Mouse (Mus musculus): ENCODE data around the gene Frs2.

Frs2 gene

DNA sequence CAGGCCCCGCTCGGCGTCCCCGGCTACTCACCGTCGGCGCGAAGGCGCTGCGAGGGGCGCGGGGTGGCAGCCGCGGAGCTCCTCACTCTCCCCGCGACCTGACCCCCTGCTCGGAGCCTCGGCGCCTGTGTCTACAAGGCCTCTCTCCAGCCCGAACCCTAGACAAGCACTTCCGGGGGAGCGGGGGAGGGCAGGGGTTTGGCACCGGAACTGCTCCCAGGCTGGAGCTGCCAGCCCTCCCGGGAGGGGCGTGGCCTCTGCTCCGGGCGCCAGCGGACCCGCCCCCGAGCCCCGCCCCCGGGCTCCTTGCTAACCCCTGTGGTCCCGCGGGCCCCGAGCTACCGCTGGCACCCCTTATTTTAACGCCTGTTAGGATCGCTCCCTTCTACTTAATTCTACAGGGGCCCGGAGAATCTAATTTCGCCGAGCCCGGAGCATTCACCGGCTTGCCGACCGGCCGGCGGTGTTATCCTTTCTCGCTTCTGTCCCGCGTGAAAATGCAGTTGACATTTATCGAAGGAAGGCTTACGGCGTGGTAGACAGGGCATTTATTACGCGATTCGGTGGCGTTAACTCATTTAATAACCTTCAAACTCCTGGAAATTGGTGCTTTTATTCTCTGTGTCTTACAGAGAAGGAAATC lies at the start of gene Frs2:
Gene Frs2, minus strand, starts transcription at position 174 of the 643 bp plus-strand sequence.
- peak; percentile 98 for DNase-seq (ENCODE audit: inconsistent ontology term)

DNA sequence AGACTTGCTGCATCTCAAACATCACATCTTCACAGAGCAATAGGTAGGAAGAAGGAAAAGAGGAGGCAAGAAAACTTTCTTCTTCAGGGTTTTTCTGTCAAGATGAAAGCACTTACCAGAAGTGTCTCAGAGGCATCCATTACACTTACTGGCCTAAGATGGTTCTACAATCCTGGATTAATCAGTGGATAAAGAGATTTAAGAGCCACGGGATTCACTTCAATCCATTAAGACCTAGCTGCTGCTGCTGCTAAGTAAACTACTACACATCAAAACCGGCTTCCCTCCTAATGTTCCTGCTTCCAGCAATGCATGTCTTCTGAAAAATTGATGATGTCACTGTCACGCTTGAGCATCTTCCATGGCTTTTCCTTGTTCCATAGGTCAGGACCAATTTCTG lies 48.4 kb upstream of the Frs2 start:
- DNase-seq (ENCODE audit: inconsistent ontology term), result no peak

DNA sequence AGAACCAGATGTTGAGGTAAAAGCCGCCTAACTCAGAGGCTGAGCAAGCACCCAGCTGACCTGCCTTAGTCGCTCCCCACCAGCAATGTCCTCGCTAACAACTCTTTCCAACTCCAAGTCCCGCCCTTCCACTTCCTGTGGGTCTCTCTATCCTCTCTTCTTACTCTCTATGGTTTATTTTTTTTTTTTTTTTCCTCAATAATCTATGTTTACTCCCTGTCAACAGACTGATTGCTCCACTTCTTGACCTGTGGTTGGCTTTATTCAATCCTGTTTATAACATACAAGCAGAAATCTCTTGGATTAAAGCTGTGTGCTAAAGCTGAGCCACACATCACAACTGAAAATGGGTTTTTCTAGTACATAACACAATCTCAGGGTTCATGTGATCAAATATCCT lies 47.4 kb upstream of the Frs2 start:
- no peak for DNase-seq (ENCODE audit: inconsistent ontology term)

DNA sequence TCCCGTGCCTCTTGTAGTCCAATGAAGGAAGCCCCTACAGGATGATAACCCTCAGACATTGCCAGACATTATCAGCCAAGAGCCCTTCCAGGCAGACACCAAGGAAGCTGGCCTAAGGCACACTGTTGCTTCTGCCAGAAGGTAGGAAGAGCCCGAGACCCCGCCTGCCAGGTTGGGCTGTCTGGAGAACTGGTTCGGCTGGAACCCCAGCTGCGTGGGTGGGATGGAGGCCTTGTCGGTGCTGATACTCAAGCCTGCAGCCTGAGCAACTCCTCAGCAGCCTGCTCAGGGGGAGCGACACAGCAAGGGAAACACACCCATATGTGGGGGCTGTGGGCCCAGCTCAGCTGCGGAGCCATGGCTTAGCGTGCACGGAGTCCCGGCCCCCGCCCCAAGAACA lies 46.7 kb upstream of the Frs2 start:
- DNase-seq (ENCODE audit: inconsistent ontology term), result no peak

DNA sequence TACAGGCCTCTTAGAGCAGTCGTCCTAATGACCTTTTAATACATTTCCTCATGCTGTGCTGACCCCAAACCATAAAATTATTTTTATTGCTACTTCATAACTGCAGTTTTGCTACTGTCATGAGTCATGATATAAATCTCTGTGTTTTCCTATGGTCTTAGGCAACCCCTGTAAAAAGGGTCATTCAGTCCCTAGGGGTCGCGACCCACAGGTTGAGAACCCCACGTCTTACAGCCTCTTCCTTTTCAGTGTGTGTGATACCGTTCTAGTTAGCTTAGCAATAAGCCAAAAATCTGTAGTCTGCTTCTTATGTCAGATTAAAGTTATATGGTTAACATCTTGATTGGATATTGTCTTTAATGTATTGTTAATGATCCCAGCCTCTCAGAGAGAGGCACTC lies 45.0 kb upstream of the Frs2 start:
- DNase-seq (ENCODE audit: inconsistent ontology term), result no peak

DNA sequence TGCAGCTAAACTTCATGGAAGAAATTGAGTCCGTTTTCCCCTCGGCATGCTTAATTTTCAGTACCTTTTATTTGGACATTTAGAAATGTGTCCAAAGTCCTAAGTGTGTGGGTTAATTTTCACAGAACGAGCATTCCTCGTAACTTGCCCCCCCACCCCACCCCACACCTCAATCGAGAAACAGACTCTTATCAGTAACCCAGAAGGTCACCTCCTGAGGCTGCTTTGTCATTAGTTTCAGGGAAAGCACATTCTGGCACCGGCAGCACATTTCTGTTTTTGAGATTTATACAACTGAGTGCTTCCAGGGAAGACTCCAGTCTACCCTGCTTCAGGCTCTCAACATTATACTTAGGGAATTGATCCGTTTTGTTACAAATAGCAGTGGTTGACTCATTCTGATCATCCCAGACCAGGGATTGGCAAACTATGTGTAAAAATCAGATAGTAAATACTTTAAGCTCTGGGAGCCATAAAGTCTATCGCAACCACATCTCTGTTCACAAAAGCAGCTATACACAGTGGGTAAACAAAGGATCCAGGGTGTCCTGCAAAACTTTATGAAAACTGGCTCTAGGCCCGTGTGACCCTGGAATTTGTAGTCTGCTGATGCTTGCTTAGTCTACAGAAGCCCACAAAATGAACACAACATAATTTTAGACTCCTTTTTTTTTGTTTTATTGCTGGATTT lies 37.2 kb upstream of the Frs2 start:
- no peak for DNase-seq (ENCODE audit: inconsistent ontology term)

DNA sequence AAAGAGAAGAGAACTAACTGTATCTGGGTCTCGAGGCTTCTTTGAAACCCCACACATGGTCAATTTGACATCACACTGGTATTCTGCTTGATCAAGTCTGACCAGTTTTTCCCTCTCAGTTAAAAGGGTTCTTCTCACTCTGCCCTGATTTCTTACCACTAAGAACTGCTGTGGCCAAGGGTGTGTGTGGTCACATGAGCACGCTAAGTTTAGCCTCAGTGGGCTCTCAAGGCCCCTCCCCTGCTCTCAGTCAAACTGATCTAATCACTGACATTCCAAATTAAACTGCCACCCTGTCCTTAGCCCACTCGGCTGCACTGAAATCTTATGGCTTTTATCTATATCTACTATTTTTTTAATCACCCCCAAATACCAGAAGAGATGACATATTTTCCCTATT lies 32.8 kb upstream of the Frs2 start:
- no peak for DNase-seq (ENCODE audit: inconsistent ontology term)

DNA sequence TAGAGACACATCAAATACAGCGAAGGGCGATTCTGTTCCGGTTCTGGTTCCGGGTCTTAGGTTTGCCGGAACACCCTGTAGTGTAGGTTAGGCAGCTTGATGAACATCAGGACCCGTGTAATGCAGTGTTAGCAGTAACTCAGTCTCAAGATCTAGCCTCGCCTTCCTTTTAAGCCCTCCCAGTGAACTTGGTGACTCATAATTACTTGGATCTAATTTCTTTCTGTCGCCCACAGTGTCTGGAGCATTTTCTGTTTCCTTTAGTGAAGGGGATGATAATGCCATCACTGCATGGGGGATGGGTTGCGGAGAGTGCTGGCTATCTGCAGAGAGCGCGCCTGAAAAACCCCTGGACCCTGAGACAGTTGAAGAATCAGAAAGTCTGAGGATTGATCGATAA lies 26.3 kb upstream of the Frs2 start:
- DNase-seq (ENCODE audit: inconsistent ontology term), result no peak

DNA sequence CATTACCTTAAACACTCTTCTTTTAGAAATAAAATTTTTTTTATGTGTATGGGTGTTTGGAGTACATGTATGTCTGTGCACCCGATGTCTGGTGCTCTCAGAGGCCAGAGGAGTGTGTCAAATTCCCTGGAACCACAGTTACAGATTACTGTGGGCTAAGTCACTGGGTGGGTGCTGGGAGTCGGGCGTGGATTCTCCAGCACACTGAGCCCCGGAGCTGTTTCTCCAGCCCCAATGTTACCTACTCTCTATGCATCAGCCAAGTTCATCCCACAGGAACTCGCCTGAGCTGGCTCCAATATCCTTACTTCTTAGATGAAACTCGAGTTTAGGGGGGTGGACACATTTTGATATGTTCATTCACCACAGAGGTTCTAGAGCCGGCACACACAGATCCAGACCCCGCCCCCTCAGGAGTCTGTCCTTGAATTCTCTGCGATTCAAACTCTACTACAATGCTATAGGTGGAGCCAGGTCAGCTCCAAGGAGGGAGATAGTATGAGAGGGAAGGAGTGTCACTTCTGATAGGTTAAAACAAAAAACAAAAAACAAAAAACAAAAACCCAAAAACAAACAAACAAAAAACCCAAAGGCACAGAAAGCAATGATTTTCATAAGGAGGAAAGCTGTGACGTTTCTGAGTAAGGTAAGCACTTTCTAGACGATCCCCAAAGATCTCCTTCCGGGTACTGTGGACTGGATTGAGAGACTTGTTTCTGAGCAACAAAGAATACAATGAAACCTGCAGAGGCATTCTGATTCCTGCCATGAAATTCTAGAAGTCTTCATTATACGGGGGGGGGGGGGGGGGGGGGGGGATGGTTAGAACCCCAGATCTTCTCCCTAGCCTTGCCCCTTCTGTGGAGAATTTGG lies 25.5 kb upstream of the Frs2 start:
- no peak for DNase-seq (ENCODE audit: inconsistent ontology term)

DNA sequence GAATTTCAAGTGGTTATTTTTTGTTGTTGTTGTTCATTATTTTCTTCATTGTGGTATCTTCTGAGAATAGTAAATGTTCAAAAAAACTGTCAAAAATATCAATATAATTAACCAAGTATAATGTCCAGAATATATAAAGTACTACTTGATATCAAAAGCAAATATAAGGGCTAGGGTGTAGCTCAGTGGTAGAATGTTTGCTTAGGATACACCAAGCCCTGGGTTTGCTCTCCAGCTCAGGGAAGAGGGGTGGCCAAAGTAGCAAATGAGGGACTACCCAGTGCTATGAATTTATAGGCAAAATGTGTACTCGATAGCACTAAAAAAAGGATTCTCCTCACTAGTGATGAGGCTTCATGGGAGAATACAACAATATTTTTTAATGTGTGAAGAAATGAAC lies 24.8 kb upstream of the Frs2 start:
- no peak for DNase-seq (ENCODE audit: inconsistent ontology term)

DNA sequence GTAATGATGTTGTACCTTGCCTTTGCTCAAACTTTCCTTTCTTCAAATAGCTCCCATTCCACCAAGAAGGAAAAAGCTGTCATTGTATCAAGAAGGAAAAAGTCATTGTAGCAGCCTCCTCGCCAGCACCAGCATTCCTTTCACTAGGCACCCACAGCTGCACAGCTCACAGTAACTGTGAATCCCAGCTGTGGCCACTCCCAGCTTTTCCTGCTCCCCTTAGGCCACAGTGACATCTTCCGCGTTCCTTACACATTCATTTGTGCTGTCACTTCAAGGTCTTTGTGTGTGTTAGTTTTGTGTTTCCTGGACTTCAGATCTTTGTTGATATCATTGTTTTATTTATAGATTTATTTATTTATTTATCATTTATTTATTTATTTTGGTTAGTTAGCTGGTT lies 23.7 kb upstream of the Frs2 start:
- no peak for DNase-seq (ENCODE audit: inconsistent ontology term)

DNA sequence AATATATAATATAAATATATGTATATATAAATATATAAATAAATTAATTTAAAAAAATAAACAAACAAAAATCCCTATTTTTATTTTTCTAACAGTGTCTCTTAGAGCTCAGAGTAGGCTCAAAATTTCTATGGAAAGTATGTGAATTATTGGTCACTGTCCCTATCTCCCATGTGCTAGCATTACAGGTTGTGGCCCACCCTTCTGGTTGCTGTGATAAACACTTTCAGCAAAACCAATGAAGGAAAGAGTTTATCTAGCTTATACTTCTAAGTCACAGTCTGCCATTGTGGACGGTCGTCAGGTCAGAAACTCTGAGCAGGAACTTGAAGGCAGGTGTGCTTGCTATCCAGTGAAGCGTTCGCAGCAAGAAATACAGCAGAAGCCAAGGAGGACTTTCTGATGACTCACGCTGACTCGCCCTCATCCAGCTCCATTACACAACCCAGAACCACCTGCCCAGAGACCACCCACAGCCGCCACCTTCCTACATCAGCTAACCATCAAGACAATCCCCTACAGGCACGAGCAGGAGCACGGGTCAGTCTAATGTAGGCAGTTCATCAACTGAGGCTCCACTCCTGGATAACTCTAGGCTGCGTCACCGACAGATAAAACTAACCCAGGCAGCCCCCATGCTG lies 18.6 kb upstream of the Frs2 start:
- DNase-seq (ENCODE audit: inconsistent ontology term), result no peak

DNA sequence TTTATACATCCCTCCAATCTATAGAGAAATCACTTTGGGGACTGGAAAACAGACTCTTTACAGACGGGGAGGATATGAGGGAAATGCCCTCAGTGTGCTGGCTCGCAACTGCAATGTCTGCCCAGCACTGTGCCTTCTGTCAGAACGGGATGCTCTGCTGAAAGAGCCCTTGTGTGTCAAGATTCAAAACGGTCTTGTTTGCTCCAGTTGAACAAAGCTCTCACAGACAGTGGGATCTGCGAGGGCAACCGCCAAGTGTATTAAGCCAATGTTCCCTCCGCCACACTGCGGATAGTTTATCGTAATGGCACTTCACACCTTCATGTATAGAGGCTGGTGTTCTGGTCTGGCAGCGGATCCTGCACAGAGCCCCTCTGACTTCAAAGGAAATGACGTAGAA lies 14.3 kb upstream of the Frs2 start:
- no peak for DNase-seq (ENCODE audit: inconsistent ontology term)

DNA sequence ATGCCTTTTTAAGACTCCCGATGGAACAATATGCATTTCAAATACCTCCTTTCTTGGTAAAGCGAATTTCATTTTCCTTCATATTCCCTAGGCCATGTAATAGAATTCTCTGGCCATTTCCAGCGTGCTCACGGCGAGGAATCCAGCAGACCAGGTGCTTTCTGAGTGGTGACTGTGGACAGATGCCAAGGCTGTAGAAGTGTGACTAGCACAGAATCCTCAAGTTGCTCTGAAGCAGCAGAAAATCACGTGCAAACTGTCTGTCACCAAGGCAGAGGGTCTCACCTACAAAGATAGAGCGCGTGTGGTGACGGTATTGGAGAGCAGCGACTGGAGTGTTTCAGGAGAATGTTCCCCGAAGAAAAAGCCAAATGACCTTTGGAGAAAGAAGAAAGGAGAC lies 11.8 kb upstream of the Frs2 start:
- DNase-seq (ENCODE audit: inconsistent ontology term), result no peak

DNA sequence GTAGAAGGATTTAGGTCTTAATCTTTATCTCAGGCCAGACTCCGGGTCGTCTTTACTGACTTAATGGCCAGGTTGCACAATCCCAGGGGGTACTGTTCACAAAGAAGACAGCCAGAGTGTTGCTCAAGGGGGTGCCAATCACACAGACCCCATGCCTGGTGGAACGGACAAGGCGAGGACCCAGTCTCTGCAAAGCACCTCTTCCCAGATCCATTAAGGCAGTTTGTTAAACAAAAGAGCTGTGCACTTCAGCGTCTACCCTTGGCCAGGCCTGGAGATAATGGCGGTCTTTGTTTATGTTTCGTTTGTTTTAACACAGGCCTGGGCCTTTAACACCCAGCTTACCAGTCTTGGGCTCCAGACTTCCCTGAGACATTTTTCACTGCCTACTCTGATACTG lies 3.9 kb upstream of the Frs2 start:
- DNase-seq (ENCODE audit: inconsistent ontology term), result no peak

DNA sequence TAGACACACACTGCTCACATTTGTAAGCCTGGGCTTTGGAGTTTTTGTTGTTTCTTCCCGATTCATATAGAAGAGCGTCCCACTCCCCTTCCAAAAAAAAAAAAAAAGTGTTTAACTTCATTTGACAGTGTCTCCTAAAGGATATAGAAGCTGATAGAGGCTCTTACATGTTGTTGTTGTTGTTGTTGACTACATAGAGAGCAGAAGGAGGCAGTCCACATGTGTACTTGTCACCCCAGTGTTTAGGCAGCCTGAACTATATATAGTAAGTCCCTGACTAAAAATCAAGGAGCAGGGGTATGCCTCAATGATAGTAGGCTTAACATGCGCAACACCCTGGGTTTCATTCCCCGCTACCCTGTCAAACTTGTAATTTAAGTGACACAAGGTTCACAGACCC lies 3.3 kb upstream of the Frs2 start:
- DNase-seq (ENCODE audit: inconsistent ontology term), result no peak

DNA sequence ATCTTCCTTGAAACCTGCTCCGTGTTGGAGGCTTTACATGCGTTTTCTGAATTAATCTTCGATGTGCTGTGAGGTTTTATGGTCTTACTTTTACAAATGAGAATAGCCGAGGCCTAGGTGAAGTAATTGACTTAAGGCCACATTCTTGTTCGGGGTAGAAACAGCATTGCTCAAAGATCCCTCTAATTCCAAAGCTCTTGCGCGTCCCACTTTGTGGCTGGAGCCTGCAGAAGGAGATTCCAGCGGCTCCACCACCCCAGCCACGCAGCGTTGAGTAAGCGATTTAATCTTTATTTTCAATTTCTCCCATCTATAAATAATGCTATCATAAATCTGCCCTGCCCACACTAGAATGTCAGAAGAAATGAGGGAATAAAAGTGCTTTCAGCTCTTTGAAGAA lies 2.9 kb upstream of the Frs2 start:
- DNase-seq (ENCODE audit: inconsistent ontology term), result peak; percentile 60

DNA sequence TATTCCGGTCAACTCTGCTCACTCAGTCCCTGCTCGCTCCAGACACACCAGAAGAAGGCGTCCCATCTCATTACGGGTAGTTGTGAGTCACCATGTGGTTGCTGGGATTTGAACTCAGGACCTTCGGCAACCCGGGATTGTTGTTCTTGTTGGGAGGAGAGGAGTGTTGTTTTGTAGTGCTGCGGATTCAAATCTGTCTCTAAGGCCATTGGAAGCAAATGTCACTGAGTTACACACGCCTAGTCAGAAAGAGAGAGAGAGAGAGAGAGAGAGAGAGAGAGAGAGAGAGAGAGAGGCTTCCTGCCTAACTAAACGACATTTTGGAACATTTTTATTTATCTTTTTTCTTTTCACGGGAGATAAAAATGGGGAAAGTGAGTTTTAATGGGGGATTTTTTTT lies 2.4 kb upstream of the Frs2 start:
- no peak for DNase-seq (ENCODE audit: inconsistent ontology term)

DNA sequence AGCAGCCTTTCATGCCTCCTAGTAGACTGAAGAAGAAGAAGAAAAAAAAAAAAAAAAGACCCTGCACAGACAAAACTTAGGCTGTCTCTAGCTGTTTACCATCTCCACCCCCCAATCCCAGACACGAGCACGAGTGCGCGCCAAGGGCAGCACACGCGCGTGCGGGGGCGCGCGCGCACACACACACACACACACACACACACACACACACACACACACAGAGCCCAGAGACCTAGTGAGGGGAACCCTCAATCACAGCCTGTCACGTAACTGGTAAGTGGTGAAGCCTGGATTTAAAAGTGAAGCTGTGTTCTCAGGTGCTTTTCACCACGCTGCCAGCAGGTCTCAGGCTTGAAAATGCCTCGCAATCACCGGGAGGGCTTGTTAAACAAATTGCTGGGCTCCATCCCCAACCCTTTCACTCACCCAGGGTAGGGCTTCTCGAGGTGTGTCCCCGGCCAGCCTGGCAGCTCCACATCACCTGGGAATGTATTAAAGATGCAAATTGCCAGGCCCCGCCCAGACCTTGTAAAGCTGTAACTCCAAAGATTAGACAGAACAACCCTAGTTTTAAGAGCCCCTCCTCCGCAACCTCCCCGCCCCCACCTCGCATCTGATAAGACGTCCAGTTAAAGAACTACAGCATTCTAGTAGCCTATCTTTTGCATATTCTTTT lies 1.7 kb upstream of the Frs2 start:
- peak; percentile 41 for DNase-seq (ENCODE audit: inconsistent ontology term)

DNA sequence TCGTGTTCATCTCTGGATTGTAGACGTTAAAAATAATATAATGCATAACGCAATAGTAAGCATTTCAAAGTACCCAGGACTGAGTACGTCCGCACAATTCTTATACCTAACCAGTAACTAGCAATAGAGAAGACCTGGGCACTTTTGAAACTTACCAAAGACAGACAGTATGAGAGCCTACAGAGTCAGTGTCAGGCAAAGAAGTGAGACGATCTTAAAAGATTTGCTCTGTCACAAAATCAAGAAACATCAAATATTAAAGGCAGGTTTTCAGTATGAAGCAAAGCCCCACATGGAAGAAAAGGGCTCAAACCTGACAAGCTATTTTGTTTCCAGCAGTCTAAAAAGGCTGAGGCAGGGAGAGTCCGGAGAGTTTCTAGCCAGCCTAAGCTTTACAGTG lies 907 bp upstream of the Frs2 start:
- DNase-seq (ENCODE audit: inconsistent ontology term), result no peak

DNA sequence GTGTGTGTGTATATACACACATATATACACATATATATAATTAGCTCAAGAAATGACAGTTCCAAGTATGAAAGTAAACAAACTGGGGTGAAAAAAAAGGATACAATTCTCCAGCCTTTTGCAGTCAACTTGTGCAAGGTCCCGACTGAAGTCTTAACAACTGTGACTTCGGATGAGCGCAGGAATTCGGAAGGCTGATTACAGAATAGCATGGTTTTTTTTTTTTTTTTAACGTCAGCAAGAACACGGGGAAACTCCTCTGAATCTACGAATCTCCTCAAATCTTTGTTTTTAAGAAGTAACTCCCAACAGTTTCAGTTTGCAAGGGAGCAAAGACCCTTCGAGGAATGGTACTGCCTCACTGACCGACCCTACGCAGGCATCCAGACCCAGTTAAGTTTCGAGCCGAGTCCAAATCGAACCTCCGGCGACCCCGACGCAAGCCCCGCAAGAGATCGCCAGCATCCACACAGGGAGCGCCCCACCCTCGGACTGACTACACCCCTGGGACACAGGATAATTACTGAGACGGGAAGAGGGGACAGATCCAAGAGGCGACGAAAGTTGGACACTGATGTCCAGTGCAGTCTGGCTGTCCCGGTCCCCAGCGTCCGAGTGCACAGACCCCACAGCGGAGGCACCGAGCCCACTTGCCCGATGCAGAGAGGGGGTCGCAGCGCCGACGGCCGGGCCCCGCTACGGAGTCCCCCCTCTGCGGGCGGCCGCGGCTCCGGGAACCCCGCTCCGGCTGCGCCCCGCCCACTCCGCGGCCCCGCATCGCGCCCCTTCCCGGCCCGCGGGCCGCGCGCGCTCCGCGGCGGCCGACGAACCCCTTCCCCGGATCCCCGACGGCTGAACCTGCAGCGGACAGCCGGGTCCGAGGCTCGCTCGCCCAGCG lies 622 bp downstream of the Frs2 start:
- peak; percentile 42 for DNase-seq (ENCODE audit: inconsistent ontology term)

Measured in Muller cell, postnatal 12 days (primary cell).